Mouse (Mus musculus) ES-Bruce4 (cell line): Measurements from ENCODE around the gene Hibch.
"Not testable (repeated sequence)": the region's sequence is repeated elsewhere in the genome, so short reads cannot be mapped to it uniquely, and the experiment has no call there.

Experiments used
- CTCF ChIP-seq: IDR thresholded peaks from one replicate; pipeline ENCODE4 v1.8.1; 2011; ENCODE audit warnings: low read depth, low read length
- EP300 ChIP-seq: IDR thresholded peaks from 2 replicates; pipeline ENCODE4 v1.6.1; 2011; ENCODE audit warnings: low read depth, low read length; ENCODE audit not compliant: insufficient read depth

DNA sequence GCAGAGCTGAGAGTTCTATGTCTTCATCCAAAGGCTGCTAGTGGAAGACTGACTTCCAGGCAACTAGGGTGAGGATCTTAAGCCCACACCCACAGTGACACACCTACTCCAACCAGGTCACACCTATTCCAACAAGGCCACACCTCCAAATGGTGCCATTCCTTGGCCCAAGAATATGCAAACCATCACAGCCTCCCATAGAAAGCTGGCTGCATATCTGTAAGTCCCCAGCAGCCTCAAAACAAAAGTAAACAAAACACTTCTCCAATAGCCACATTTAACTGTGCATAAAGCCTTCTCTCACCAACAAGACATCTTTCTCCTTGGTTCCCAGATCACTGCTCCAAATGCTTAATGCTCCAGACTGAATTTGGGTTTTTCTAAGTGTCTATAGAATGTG is 74.2 kb downstream of the Hibch start:
- not testable (repeated sequence) for TF ChIP-seq CTCF, EP300
